Mouse (Mus musculus) adrenal gland, adult 18-20 months (tissue): Measurements from ENCODE around the gene Otx1. TPM values are rescaled to one million over a fixed set of nuclear protein-coding genes. Genes with fewer than 3 reads are reported as not detected.
A peak's percentile ranks its signal among the peaks of the same experiment; 100 is the strongest.

ENCODE experiments used
- DNase-seq, 2 experiments: peaks; one replicate each; pipeline ENCODE4 v3.0.0; 2021 to 2022; ENCODE audit warnings: low spot score in 2 of 2
- long read RNA-seq, 2 experiments: library from polyadenylated mRNA; stranded (forward); transcript quantifications; one replicate each; pipeline ENCODE4 v2.0.0; 2021
- total RNA-seq, 2 experiments: library from RNA; stranded (reverse); gene quantifications; 1 replicate in 1 of 2; 2 replicates in 1 of 2; pipeline ENCODE4 v1.2.3; 2021

Gene Otx1
- not detected for total RNA-seq
- long read RNA-seq, experiment 1, result 0 reads
- long read RNA-seq, experiment 2, result 0 reads

DNA sequence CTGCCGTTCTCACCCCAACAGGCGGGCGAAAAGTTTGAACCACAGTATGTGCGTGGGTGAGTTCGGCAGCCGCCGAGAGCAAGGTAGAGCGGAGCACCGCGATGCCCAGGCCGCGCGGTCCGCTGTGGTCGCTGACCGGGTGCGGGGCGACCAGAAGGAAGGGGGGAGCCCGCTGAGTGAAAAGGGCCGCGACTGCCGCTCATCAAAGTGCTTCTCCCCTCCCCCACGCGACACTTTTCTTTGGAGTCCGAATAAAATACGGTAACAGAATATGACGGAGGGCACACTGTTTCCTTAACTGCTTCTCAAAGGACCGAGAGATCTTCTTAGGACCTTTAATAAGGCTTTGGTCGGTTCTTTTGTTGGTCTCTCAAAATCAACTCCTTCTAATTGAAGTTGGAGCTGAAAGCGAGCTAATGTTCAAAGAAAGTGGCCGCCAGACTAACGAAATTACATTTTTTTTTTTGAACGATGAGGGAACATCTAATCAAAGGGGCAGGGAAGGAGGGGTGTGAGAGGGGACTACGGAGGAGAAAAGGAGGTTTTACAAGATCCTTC lies at the start of gene Otx1:
Gene Otx1 (minus strand): TSS at position 115 of the 558 bp plus-strand sequence.
- DNase-seq, result peak in 1 of 2 experiments; percentile 33

GRCm38 (mm10) chr11:22050864-22051263 lies 48.2 kb upstream of the Otx1 start:
- DNase-seq, result no peak

DNA sequence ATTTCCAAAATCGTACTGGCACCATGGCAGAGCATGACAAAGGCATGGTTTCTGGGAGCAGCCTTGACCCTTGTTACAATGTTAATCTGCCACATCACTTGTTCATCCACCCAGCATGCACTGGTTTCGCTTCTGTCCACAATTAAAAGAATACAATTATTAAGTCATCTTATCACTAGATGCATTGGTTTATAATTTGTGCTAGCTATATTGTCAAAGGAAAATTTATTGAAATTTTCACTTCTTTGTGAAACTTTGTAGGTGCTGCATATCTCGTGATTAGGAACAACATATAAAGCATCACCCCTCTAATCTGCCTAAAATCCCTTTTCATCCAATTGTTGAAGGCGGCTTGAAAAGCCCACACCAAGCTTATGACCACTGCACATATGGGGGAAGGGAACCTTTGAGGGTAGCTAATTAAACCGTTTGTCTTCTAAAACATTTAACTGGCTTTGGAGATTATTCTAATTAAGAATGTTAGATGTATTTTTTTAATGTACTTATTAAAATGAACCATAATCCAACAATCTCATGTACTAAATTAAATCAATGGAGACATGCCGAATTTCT lies 37.2 kb upstream of the Otx1 start:
- no peak for DNase-seq

DNA sequence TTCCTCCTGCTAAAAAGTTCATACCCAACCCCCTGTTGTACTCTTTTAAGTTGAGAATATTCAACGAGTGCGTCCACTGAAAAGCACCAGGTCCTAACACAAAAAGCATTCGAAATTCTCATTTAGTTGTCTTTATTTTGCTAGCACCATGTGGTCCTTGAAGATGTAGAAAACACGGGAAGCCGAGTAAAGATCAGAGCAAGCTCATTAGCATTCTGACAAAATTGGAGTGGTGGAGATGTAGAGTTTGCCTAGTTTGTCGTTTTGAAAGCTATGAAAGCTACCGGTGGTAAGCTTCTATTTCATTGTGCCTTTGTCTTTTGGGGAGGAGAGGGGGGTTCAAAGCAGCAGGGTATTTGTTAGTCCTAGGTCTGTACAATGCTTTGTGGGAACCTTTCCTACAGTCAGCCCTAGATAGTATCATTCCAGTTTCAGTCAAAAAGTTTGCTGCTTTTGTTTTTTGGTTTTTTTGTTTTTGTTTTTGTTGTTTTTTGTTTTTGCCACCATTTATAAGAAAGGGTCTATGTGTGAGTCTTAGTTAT lies 31.9 kb upstream of the Otx1 start:
- no peak for DNase-seq

- DNase-seq, result no peak
Observed at GRCm38 (mm10) chr11:22033582-22033981, 30.9 kb upstream of the Otx1 start.

GRCm38 (mm10) chr11:22020602-22021001 lies 17.9 kb upstream of the Otx1 start:
- no peak for DNase-seq

DNA sequence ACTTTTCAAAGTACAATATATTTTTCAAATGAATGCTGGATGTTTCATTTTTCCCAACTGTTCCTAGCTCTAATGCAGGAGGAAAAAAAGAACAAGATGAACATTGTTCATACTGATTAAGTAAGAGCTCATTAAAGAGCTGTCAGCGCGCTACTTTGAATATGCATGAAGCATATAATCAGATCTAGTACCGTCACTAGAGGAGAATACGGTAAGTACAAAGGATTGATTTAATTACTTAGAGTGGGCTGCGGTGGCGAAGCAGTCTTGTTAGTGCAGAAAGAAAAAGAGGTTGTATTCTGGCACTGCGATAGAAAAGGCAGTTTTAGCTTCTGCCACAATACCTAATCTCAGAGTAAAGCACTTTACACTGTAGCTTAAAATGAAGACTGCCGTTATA lies 14.7 kb upstream of the Otx1 start:
- no peak for DNase-seq

DNA sequence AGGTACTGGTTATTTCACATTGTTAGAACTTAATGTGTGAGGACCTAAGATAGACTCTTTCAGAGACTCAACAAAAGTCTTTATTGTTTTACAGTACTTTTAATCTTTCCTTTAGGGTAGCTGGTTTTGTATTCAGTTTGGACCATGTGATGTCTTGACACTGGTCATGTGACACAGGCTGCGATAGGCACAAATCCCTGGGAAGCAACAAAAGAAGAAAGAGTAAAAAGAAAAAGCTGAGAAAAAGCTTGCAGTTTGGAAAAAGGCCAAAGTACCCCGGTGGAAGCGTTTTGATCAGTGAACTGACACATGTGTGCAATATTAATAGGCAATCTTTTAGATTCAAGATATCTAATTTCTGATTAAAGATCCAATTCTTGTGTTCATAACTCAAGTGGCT lies 13.6 kb upstream of the Otx1 start:
- DNase-seq, result no peak

DNA sequence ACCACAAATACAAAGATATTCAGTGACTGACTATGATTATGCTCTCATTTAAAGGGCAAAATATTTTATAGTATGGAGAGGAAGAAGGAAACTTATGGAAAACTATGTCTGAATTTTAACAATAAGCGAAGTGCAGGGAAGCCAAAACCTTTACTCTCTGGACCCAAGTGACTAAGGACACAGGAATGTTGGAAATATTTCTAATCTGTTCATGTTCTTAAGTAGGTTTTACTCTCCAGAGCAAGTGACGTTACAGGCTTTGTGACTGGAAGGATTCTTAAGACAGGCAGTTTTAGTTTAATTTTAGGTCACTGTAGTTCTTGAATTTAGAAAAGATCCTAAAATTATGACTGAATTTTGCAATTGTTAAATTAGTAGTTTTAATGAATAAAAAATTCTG lies 6.1 kb upstream of the Otx1 start:
- no peak for DNase-seq

- DNase-seq, result no peak
Observed at GRCm38 (mm10) chr11:22008129-22008596, 5.5 kb upstream of the Otx1 start.

GRCm38 (mm10) chr11:22007781-22008110 lies 5.0 kb upstream of the Otx1 start:
- no peak for DNase-seq

- DNase-seq, result no peak
Observed at GRCm38 (mm10) chr11:22007088-22007780, 4.5 kb upstream of the Otx1 start.

DNA sequence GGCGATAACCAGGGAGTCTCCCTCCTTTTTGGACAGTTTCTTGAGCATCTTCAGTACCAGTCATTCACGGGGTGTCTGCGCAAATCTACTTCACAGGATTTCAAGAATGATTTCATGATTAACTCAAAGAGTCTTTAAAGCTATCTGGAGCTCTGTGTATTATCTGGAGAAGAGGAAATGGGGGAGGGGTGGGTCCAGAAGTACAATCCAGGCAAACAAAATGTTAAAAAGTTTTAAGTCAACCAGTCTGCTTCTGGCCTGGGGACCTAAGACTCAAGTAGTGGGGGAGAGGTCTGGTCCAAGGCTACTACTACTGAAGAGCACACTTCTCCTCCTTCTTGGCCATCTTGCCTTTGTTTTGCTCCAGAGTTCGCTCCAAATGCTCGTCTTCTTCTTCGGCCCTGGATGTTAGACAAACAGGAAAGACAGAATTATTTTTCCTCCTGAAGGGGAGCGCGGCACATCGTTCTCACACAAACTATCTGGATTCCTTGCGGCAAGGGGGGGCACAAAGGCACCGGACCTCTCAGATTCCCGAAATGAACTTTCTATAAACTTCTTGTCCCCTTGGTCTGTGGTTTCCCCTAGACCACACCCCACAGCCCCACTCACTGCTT lies 3.9 kb upstream of the Otx1 start:
- DNase-seq, result no peak

- DNase-seq, result no peak
Observed at GRCm38 (mm10) chr11:22005281-22005870, 2.7 kb upstream of the Otx1 start.

- no peak for DNase-seq
Observed at GRCm38 (mm10) chr11:22004331-22004841, 1.7 kb upstream of the Otx1 start.

- DNase-seq, result peak in 1 of 2 experiments; percentile 18
Observed at GRCm38 (mm10) chr11:22003341-22003981, 764 bp upstream of the Otx1 start.

DNA sequence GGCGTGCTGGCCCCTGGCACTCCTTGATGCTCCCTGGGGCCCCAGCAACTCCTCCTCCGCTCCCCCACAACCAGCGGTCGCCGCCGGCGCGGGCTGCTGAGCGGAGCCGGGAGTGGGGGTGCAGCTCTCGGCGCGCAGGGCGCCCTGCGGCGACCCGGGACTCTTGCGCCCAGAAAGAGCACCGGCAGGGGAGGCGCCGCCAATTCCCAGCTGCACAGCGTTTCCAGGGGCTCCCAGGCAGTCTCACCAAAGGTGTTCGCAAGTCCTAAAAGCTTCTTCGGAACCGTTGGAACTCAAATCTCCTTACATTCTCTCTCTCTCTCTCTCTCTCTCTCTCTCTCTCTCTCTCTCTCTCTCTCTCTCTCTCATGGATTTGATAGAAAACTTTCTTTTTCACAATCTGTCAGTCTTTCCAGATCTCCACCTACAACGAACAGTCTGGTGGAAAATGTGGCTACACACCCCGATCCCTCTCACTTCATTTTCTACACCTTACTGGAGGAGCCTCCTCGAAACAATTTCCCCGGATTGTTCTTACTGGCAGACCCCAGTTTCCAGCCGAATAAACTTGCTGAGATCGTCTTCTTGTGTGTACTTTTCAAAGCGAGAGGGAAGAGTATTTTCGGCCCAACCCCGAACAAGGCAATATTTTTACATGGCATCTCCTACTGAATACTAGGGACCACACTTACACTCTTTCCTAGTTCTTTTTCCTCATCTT lies 475 bp downstream of the Otx1 start:
- DNase-seq, result peak in 1 of 2 experiments; percentile 27

- peak in 1 of 2 experiments; percentile 26 for DNase-seq
Observed at GRCm38 (mm10) chr11:22001321-22002061, 1.2 kb downstream of the Otx1 start.

DNA sequence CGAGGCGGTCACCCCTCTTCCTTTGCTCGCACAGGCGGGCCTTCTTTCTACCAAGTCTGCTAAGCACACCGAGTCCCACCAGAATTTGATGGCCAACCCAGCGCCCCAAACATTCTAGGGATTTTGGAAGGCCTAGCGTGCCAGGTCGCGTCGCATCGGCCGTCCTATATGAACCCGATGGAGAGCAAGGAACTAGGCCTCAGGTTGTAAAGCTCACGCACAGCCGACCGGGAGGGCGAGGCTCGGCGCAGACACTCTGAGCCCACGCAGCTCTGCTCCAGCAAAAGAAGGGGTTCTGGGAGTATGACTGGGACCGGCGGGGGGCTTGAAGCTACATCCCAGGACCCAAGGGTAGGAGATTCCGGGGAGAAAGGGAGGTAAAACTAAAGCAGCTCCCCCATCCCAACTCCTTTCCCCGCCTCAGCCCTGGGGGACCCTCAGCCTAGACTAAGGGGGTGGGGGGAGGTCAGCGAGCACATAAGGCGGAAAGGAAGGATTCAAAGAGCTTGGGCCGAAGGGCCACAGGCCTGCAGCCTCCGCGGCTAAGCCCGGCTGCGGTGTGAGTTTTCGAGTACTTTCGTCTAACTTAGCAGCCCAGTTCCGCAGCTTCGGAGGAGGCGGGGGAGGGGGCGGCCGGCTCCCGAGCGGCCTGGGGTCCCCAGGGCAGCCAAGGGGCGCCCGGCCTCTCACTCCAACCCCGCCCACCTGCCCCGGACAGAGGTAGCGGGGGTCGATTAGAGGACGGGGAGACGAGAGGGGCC lies 2.2 kb downstream of the Otx1 start:
- no peak for DNase-seq
